Mouse (Mus musculus) left cerebral cortex, adult 9 months (tissue): ENCODE measurements at regions not wholly inside any gene's neighbourhood (a gene's known extent, or its start where the extent isn't known, plus 50 kb on each side); places are given as distances from the start of the nearest gene placed in this dataset.

Experiments used
- DNase-seq, 2 experiments: peaks; one replicate each; pipeline ENCODE4 v3.0.0; 2022; ENCODE audit warnings: low spot score in 2 of 2

GRCm38 (mm10) chrX:11654976-11655375 lies 327.4 kb downstream of the H2al1j start:
- peak in 1 of 2 experiments; percentile 59 for DNase-seq

DNA sequence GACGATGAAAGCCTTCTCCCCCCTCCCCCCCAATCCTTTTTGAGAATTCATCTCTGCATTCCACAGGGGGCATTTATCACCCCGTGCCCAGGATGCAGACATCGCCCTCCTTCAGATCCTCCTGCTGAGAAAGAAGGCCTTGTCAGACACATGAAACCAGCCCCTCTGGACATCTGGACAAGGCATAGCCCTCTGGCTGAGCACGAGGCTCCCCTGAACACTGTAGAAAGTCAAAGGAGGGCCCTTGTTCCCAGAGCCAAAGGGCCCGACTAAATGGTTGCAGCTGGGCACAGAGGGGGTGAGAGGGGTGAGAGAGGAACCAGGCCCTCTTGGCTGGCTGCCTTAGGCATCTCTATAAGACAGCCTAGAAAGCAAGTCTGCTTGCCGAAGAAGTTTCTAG lies 327.8 kb downstream of the H2al1j start:
- peak in 1 of 2 experiments; percentile 22 for DNase-seq

- no peak for DNase-seq
Measured at GRCm38 (mm10) chrX:11657606-11658254, 330.1 kb downstream of the H2al1j start.

DNA sequence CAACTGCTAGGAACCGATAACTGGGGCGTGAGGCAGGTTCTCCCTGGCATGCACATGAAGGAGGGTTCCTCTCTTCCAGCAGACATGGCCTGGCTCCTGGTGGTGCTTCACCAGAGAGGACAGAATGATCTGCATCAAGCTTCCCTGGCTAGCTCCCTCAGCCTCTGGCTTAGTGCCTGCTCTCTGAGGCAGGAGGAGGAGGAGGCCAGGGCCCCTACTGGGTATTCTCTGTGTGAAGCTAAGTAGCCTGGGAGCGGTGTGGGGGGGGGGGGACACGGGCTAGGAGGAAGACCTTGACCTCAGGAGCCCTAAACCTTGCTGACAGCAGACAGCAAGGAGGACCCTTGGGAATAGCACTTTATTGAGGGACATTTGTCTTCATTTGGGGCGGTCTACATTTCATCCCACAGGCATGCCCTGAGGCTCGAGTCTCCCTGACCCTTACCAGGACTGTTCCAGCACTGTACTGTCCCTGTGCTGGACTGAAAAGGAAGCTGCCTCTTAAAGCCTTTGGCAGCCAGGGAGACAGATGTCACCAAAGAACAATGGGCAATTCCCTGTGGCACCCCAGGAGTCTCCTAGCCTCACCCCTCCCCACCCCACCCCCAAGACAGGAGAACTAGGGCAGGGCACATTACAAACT lies 335.7 kb downstream of the H2al1j start:
- DNase-seq: no peak

- DNase-seq: peak in 1 of 2 experiments; percentile 35
Measured at GRCm38 (mm10) chrX:11664330-11665061, 336.9 kb downstream of the H2al1j start.

DNA sequence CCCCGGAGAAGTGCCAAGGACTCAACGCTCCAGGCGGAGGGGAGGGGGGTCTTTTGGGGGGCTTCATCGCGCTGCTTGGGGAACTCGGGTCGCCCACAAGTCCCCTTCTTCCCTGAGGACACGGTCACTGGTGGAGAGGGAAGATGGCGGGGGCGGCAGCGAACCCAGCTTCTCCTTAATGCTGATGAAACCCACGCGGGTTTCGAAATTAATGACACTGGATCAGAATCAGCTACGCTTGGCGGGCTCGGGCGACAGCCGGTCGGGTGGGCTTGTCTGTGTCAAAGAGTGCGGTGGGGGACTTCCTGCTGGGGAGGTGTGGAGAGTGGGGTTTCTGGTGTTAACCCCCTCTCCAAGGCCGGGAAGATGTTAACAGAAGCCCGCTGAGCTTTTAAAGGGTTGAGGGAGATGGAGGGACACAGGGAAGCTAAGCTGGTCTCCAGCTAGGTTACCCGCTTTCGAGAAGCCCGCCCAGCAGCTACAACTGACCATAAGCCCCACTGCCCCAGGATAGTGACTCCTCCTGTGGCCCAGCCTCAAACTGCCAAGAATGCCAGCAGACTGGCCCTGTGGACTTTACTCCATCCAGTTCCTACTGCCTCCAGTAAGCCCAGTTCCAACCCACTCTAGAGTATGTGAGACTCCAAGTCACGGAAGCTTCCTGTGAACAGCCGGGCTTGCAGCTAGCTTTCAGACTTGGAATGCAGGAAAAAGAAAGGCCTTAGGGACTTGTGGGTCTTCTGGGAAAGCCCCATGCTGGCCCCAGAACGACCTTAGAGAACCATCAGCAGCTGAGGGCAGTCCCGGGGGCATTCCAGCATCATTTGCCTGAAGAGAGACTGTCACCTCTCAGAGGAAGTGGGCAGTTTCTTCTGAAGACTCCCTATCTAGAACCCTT lies 337.7 kb downstream of the H2al1j start:
- DNase-seq: no peak

- DNase-seq: no peak
Measured at GRCm38 (mm10) chrX:11666517-11666916, 338.9 kb downstream of the H2al1j start.

GRCm38 (mm10) chrX:11671805-11672204 lies 344.2 kb downstream of the H2al1j start:
- no peak for DNase-seq

- DNase-seq: no peak
Measured at GRCm38 (mm10) chrX:11678086-11678485, 350.5 kb downstream of the H2al1j start.

GRCm38 (mm10) chrX:11681274-11681673 lies 353.7 kb downstream of the H2al1j start:
- DNase-seq: no peak

GRCm38 (mm10) chrX:11689989-11690405 lies 362.4 kb downstream of the H2al1j start:
- no peak for DNase-seq

DNA sequence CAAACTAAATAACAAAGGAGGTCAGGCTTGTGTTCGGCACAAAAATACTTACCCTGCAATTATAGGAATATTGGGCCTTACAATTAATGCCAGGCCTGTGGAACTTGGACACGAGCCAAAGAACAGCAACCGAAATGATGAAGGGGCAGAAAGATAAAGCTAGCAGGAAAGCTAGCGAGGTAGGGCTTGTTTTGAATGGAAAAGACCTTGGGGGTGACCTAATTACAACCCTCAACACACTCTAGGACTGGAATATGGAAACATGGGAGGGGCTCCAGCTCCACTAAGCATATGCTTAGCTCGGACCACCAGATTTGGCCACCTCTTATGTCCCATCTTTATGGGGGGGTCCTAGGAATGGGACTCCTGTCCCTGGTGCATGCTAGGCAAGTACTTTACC lies 362.8 kb downstream of the H2al1j start:
- no peak for DNase-seq

DNA sequence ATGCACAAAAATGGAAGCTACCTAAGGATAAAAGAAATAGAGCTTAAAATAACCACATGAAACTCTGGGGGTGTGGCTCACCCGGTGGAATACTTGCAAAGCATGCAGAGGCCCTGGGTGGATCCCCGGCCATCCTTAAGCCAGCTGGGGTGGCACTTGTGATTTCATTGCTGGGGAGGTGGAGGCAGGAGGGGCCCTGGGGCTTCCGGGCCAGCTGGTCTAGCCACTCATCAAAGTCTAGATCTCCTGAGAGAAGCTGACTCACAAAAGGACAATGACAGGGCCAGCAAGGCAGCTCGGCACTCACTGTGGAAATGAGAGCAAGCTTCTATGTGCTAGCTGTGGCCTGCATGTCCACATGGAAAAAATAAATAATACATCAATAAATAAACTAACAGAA lies 363.4 kb downstream of the H2al1j start:
- DNase-seq: no peak

GRCm38 (mm10) chrX:11696565-11696964 lies 368.9 kb downstream of the H2al1j start:
- no peak for DNase-seq

- DNase-seq: no peak
Measured at GRCm38 (mm10) chrX:11701095-11701494, 373.5 kb downstream of the H2al1j start.

DNA sequence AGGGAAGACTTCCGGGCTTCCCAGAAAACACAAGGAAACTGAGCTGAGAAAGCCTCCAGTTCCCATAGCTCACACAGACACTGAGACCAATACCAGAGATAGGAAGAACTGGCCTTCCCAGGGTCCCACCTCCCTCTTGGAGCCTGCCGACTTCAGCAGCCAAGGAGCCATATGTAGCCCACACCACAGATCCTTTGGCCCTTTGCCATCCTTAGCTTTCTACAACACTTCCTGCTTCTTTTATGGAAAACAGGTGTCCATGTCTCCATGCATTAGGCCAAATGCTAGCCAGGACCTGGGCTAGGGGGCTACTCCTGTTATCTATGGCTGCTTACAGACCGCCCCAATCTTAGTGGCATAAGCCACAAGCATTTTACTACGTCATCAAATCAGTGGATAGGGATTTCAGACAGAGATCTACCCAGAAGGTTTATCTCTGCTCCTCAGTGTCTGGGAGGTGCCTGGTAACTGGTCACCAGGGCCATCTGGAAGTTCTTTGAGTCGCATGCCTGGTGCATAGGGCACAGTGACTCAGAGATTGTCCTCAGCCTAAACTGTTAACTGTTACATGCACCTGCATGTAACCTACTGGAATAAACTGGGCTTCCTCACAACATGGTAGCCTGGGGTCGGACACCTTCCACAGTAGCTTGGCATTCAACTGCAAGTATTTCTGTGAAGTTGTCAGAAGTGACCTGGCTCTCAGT lies 378.4 kb downstream of the H2al1j start:
- DNase-seq: no peak

- no peak for DNase-seq
Measured at GRCm38 (mm10) chrX:11707330-11707729, 379.7 kb downstream of the H2al1j start.

GRCm38 (mm10) chrX:11708325-11708724 lies 380.7 kb downstream of the H2al1j start:
- DNase-seq: no peak

DNA sequence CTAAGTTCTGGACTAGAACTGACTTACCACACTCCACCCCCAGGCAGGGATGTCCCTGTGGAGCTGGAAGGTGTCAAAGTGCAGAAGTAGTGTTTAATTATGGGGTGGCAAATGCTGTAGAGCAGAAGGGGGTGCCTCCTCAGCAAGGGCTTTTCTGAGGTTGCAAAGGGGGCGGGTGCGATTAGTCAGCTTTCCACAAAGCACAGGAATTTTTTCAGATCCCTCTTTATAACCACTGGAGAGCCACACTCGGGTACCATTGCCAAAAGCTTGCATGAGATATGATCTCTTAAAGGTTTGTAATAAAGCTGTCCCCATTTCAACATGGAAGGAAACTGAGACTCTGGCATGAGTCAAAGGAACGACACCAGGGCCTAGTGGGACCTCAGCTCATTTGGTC lies 381.7 kb downstream of the H2al1j start:
- DNase-seq: peak in 1 of 2 experiments; percentile 5

DNA sequence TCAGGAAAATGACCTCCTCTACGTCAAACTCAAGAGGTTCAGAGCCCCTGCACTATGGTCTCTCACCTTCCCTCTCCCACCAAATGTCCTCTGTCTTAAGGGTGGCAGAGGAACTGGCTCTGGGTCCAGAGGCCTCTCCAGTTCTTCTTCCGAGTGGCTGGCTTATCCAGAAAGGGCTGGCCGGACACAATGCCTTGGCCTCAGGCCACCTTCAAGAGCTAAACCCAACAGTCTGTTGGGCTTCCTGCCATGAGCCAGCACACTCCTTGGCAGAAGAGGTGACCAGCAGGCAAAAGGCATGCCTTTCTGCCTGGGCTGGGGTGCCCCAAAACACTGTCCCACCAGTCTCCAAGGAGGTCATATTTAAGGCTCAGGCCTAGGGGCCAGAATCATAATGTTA lies 385.8 kb downstream of the H2al1j start:
- DNase-seq: no peak

DNA sequence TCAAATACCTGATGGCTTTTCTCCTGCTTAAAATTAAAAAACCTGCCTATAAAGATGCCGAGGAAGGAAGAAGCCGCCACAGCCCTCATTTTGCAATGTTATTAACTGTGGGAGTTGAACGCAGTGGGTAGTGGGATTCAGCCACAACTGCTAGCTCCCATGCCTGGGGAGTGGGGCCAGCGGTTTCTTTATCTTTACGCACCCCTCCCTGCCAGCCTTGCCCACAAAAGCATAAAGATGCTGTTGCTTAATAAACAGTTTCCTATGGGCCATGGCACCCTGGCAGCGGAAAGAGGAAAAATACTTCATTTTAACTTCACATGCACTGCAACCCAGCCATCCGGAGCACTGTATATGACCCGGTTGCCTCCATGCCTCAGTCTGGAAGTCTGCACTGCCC lies 389.2 kb downstream of the H2al1j start:
- DNase-seq: no peak
